Mouse (Mus musculus) T-helper 2 cell (primary cell): ENCODE measurements around the gene BC048679.

Source experiments
- in situ Hi-C: fragments of 300-600 bp; cut with MboI, MseI; formaldehyde crosslinking; loops from one replicate; pipeline ENCODE4 v1.15.1; 2025; ENCODE audit warnings: high pct_unique_total_duplicates

BC048679 gene

DNA sequence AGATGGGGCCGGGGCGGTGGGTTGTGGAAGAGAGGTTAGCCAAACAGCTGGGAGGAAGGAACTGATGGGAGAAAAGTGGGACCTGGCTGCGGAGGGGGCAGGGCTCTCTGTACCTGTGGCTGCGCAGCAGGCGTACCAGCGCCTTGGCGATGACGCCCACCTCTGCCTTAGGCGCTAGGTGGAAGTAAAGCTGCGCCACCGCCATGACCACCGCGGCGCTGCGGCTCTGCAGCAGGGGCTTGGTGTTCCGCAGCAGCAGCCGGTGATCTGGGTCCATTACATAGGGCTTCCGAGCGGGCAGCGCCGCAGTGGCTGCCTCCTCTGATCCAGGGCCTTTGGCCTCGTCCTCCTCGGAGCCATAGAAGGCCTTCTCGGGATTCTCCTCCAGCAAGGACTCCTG is 21.2 kb downstream of the BC048679 start:
- in situ Hi-C loops = no loop called here

DNA sequence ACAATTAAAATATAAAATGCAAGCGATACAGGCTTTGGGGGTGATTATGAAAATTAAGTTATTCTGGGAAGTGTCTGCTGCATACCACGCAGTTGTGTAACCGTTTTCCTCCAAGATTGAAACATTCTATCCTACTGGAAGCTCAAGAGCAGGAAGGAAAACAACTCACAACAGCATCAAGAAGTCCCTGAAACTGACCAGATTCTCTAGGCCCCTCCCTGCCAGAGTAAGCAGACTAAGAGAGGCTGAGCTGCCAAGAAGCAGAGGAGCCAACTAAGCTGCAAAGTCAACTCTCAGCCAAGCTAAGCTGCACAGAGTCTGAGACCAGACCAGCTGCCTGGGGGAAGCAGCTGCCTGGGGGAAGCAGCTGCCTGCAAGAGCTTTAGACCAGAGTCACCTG is 22.9 kb downstream of the BC048679 start:
- in situ Hi-C loops = no loop called here

- in situ Hi-C loops = no loop called here
Observed at GRCm38 (mm10) chr7:81464906-81465450, 33.1 kb downstream of the BC048679 start.

DNA sequence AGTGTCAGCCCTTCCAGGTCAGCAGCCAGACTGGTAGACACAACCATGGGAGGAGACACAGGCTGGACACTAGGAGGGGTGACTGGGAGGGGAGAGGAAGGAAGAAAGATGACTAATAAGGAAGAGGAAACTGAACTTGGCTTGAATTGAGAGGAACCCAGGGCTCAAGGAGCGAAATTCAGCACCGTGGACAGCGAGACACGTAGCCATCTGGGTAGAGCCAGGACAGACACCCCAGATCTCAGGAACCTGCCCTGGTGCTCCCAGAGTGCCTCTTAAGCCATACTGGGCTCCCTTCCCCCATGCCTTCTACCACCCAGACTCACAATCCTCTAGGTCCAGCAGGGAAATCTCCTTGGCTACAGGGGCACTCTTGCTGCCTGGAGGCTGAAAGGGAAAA is 34.0 kb downstream of the BC048679 start:
- in situ Hi-C loops = no loop called here

DNA sequence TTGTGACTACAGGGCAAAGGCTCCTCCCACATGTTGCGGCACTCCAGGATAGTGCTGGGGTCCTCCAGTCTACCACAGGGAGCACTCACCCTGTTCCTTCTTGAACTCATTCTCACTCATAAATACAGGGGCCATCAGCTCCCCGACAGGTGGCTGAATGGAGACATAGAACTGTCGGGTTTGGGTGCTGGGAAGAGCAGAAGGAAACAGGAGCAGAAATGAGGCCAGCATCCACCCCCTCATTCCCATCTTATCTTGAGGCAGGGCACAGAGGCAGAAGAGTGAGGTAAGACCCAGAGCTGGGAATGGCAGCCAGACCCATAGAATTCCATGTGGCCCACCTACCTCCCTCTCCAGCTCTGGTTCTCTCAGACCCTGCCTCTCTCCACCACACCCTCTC is 35.3 kb downstream of the BC048679 start:
- in situ Hi-C loops = no loop called here

GRCm38 (mm10) chr7:81455155-81455651 is 42.9 kb downstream of the BC048679 start, which contains the start of gene Cpeb1:
Gene Cpeb1, minus strand, starts transcription at chr7:81455465.
- in situ Hi-C loops = no loop called here

DNA sequence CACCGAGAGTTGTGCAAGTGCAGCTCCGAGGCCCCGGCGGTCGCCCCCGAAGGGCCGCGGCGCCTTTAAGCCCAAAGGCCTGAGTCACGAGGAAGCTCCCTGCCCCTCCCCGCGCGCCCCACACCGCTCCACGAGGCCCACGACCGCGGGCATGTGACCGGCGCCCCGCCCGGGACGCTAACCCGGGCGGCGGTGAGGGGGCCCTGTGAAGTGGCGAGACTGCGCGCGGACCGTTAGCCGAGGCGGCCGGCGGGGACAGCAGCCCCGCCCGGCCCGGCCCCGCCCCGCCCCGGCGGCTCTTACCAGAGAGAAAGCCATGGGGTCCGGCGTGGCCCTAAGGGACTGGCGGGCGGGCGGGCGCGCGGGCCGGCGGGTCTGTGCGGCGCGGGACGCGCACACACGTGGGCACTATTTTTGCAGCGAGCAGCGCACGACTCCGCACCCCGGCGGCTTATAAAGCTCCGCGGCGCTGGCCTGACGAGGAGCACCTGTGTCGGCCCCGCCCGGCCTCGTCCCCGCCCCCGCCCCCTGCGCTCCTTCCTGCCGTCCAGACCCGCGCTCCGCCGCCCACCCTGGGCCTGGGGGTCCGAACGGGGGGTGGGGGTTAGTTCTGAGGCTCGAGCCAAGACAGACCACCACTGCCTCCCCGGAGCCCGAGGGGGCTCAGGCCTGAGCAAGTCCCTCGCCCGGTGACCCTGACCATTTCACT is 43.6 kb downstream of the BC048679 start:
- in situ Hi-C loops = no loop called here

- in situ Hi-C loops = no loop called here
Observed at GRCm38 (mm10) chr7:81453443-81454274, 44.4 kb downstream of the BC048679 start.

GRCm38 (mm10) chr7:81452971-81453441 is 45.1 kb downstream of the BC048679 start:
- in situ Hi-C loops = no loop called here
